Mouse (Mus musculus) C2C12 (cell line): Measurements from ENCODE around the gene Efcab12.

Experiments
- CTCF ChIP-seq: IDR thresholded peaks from one replicate; pipeline ENCODE4 v1.5.1; 2011; ENCODE audit not compliant: control insufficient read depth, insufficient read depth, insufficient read length
- MYOD1 ChIP-seq: IDR thresholded peaks from one replicate; pipeline ENCODE4 v1.6.1; 2011; ENCODE audit warnings: low read depth; ENCODE audit not compliant: control insufficient read depth, insufficient read length

- no peak for TF ChIP-seq CTCF
- TF ChIP-seq MYOD1: no peak
These were observed 18.1 kb upstream of the Efcab12 start for GRCm38 (mm10) chr6:115856361-115856745.
